Mouse (Mus musculus) regulatory T cell (primary cell): ENCODE data around the gene Cflar.
"Not testable (repeated sequence)": the region's sequence is repeated elsewhere in the genome, so short reads cannot be mapped to it uniquely, and the experiment has no call there.

Experiments
- in situ Hi-C: fragments of 300-600 bp; cut with MboI, MseI; formaldehyde crosslinking; loops from one replicate; pipeline ENCODE4 v1.15.1; 2025; ENCODE audit warnings: high pct_unique_total_duplicates

The Cflar gene

DNA sequence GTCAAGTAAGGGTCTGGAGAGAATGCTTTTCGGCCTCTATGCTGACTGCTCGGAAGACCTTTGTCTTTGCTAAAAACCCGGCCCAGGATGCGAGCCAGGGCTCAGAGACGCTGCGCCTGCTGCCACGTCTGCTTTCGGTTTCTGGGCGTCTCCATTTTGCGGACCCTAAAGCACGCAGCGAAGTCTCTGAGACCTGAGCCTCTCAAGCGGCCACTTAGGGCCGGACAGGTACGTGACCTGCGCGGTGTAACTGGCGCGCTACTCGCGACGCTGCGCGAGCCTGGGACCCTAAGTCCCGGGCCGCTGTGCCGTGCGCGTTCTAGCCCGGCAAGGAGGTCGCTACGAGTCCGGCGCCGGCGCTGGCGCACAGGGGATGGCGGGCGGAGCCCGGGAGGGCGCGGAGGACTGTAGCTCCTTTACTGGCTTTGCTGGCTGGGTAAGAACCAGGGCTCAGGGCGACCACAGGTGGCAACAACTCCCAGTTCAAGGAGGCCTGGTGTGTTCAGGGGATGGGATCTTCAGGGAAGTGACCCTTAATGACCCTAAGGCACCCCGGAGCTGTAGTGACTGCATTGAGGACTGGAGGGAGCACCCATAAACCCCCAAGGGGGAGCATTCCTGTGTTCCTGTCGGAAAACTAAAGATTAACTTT is at the start of gene Cflar:
Cflar (plus strand) TSS at position 144 of the 652 bp plus-strand sequence.
- in situ Hi-C loops: no loop called here

DNA sequence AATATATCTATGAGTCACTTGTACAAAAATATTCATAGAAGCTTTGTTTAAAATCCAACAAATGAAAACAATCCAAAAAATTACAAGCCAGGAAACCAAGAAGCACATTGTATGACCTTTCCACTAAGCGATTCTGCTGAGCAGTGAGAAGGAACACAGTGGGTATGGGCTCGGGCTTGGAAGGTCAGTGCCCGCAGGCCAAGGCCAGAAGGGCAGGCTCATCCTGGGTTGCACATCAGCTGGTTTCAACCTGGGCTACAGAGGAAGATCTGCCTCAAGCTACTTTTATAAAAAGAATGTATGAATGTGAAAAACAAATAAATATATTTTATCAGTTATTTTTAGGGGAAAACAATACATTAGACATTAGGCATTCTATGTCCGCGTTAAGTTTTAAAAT is 48.6 kb upstream of the Cflar start:
- in situ Hi-C loops: not testable (repeated sequence)

DNA sequence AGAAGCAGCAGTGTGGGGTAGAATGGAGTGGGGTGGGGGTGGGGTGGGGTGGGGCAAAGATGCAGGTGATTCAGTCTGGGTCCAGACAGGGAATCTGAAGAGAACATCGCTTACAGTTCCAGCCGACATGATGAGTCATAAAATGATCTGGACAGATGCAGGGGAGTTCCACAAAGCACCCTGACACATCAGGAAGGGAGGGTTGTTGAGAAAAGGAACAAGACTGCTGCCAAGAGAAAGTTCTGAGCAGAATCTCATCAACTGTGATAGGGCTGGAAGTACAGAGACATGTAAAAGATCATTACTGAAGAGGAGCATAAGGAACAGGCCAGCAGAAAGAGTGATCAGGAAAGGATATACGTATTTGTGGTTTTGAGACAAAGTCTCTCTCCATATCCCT is 47.9 kb upstream of the Cflar start:
- in situ Hi-C loops: not testable (repeated sequence)

DNA sequence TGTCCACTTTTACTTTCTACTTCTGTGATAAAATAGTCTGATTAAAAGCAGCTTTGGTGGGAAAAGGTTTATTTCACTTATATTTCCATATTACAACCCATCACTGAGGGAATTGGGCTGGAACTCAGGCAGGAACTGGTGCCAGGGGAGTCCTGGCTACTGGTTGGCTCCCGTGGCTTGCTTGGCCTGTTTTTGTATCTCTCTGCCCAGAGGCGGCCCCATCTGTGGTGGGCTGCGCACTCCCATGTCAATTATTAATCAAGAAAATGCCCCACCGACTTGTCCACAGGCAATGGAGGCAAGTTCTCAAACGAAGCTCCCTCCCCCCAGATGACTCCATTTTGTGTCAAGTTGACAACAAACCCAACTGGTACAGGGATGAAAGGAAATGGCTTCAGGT is 43.1 kb upstream of the Cflar start:
- in situ Hi-C loops: no loop called here

DNA sequence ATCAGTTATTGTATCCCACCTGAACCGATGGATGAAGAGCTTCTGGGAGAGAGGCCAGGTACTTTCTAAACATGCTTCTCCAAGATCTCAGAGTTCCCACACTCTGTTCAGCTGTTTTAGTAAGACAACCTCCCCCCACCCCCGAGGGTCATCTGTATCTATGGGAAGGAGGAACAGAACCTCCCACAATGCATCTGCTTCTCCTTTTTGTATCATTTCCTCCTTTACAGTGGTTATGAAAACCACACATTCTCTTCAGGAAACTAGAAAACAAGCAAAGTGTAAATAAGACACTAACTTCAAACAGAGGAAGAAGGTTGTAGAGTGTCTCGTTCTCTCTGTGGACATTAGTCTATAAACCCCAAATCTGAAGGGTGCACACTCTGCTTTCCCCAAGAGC is 41.7 kb upstream of the Cflar start:
- in situ Hi-C loops: not testable (repeated sequence)

DNA sequence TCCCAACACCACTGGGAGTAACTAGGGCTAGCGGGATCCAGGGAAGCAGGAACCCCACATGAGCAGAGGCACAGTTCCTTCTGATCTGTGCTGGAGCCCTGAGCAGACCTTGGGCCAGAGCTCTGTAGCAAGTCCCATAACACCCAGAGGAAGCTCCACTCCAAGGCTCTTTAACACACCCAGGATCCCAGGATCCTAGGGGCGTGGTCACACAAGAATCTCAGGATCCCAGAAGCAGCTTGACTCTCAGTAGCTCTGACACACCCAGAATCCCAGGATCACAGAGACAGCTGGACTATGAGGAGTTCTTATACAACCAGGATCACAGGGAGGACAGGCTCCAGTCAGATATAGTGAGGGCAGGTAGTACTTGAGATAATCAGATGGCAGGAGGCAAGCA is 39.2 kb upstream of the Cflar start:
- in situ Hi-C loops: no loop called here

DNA sequence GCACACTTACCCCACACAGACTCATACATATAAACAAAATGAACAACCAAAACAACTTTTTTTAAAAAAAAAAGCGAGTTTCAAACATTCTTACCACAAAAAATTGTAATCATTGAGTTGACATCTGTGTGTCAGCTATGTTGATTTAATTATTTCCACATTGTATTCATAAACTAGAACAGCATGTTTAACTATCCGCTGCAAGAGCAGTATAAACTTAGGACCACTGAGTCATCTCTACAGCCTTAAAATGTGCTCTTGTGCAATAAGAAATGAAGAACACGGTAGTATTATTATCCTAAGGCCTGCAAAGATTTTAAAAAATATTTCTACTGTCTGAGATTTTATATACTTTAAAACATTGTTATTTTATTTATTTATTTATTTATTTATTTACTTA is 36.3 kb upstream of the Cflar start:
- in situ Hi-C loops: loop anchor here (5.0 kb wide), 1 partner anchor 113 kb away; no protein-coding TSS in a partner anchor

DNA sequence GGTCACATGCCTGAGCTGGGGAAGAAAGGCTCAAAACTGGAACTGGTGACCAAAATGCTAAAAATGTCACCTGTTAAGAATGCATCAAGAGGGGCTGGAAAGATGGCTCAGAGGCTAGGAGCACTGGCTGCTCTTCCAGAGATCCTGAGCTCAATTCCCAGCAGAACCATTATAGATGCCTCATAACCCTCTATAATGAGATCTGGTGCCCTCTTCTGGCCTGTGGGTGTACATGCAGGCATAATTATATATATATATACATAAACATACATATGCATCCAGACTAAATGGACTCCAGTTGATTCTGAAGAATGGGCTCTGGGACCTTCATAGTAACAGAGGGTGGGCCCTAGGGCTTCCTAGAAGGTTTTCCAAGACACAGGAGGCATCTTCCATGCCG is 33.7 kb upstream of the Cflar start:
- in situ Hi-C loops: loop anchor here (5.0 kb wide), 1 partner anchor 115 kb away; no protein-coding TSS in a partner anchor

DNA sequence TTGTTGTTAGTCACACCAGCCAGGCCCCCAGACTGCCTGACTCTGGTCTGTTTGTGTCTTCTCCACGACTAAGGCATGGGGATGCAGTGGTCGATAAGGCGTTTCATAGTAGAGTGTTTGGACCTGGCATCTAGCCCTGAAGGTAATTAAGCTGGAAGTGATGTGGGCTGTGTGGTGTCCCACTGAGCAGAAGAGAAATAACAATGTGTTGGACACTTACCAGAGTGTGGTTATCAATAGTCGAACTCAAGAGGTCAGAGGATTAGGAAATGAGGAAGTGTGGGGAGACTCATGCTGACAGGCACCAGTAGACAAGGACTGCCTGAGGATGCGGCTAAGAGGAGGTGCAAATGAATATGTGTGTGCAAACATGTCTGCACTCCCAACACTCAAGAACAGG is 32.9 kb upstream of the Cflar start:
- in situ Hi-C loops: loop anchor here (5.0 kb wide), 1 partner anchor 116 kb away; no protein-coding TSS in a partner anchor

DNA sequence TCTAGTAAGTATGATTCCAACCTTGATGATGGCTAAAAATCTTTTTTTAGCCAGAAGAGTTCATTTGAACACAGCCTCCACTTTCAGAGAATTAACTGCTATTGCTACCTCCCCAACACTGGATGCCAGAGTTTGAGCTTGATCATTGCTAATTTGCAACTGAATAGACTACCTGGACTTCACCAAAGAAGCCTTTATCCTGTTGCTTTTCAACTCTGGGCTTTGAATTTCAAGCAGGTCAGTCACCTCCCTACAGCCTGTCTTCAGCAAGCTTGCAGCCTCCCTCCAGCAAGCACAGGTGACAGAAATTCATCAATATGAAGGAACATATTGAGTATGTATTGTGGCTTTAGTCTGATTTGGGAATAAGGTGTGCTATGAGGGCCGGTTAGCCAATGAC is 21.9 kb upstream of the Cflar start:
- in situ Hi-C loops: loop anchor here (5.0 kb wide), 1 partner anchor 72 kb away; no protein-coding TSS in a partner anchor

DNA sequence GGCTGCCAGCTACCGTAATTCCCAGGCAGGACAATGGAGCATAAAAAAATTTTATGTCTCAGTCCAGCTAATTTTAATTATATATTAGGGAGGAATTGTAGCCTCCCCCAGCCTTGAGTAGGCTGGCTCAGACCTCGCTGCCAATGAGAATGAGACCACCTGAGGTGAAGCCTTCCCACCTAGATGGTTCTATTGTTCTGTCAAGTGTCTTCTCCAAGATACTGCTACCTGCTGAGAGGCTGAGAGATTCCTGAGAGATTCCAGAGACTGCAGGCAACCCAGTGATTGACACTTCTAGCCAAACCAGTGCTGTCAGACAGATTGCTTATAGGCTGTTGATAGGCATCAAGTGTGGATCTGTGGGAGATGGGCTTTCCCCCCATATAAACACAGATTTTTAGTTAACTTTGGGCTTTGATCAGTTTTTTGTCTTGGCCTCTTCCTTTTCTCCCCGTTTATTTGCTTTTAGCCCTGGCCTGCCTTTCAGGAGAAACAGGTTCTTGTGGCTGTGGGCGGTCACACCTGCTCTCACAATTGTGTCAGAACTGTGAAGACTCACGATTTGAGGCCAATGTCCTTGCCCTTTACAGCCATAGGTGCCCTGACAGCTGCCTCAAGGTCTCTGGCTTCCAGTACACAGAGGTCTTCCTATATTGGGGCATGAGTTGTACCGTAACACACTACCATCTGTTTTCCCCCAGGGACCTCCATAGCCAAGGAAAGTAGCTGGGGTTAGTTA is 21.1 kb upstream of the Cflar start:
- in situ Hi-C loops: loop anchor here (5.0 kb wide), 1 partner anchor 202 kb away; no protein-coding TSS in a partner anchor

DNA sequence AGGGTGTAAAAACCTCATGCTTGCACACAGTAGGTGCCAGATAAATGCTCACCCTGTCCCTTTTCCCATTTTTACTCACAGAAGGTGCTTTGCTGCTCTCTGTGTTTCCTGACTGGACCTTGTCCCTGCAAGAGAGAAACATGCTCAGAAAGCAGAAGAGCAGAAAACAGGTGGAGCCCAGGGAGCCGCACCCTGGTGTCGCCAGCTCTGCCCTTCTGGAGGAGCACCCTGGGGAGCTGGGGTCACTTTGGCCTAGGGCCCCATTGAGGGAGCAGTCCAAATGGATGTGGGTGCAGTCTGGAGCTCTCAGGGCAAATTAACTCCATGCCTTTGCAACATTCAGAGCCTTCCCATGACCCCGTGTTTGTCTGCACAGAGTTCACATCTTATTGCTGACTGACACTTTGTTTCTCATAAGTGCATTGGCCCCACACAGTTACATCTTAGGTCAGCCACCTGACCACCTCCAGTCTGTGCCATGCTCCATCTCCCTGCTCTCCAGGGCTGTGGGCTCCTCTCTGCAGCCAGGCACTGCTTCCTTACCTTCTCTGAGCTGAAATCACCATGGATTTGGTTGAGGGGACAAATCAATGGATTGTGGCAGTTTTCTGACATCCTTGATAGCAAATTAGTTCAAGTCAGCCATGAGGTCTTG is 20.3 kb upstream of the Cflar start:
- in situ Hi-C loops: loop anchor here (5.0 kb wide), 1 partner anchor 201 kb away; no protein-coding TSS in a partner anchor

DNA sequence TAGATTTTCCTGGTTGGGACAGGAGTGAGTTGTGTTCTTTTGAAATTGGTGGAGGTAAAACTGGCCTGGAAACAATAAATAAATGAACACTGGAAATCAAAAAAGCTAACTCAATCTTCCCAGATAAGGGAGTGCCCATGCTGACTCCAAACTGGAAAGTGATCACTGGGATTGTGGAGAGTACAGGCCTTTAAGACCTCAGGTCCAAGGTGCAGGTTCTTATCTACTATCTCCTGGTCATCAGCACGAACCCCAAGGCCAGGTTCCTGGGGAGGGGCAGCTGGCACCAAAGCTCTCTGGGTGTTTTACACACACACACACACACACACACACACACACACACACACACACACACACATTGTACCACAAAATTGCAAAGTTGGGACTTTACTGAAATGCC is 19.6 kb upstream of the Cflar start:
- in situ Hi-C loops: loop anchor here (5.0 kb wide), 1 partner anchor 201 kb away; no protein-coding TSS in a partner anchor

DNA sequence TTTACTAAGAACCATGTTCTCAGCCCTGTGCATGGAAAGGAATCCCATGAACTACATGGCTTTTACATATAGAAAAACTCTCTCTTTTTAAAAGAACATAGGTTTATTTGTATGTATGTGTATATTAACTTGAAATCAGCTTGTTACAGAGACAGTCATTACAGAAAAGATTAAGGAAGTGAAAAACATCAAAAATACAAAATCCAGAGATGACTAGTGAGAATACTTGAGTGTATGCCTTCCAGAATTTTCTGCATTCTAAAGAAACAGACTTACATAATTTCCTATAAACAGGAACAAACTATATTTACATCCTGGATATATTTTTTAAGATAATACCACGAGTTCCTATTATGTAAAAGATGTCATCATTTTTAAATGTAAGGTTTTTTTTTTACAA is 17.6 kb upstream of the Cflar start:
- in situ Hi-C loops: loop anchor here (5.0 kb wide), 1 partner anchor 199 kb away; no protein-coding TSS in a partner anchor

DNA sequence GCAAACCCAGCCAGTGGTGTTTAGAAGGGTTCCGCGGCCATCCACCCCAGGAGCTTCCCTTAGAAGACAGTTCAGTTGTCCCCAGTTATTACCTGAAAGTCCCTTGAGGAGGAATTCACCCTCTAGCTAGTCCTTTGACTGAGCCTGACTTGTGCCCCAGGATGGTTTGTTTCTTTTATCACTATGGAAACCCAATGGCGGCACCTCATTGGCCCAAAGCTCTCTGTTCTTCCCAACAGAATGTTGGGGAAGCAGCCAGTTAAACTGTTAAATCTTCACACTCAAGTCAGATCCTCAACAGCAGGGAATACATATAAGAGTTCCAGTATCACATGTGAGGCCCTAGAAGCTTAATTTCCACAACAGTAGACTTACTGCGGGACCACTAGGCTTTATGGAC is 15.5 kb upstream of the Cflar start, which contains the start of gene Als2cr12:
Als2cr12 (minus strand) TSS at position 180 of the 400 bp plus-strand sequence.
- in situ Hi-C loops: not testable (repeated sequence)

DNA sequence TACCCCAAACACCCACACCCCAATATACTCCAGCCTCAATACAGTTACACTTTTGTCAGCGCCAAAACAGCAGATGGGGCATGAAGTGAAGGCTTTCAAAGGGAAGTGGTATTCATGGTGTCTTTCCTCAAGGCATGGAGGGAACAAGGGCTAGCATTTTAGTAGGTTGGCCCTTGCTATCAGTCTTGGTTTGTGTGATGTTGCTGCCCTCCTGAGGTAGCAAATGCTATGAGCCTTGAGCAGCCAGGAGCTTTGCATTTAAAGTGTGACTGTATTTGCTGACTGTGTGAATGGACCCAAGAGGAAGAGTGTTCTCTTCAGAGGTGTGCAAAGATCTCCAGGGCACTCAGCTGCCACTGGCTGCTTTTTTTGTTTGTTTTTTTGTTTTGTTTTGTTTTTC is 13.7 kb upstream of the Cflar start:
- in situ Hi-C loops: not testable (repeated sequence)

DNA sequence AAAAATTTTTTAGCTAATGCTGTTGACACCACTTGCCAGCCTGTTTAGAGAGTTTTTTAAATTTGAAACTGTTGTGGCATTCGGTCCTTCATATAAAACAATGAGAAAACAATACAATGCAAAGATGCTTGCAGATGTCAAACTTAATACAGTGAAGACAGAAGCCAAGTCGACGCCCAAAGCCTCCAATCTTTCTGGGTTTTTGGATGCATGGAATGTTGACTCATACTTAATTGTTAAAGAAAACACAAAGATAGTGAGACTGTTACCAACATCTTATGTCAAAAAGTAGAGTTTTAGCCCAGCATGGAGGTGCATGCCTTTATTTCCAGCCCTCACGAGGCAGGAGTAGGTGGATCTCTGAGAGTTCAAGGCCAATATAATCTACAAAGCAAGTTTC is 12.5 kb upstream of the Cflar start:
- in situ Hi-C loops: no loop called here

DNA sequence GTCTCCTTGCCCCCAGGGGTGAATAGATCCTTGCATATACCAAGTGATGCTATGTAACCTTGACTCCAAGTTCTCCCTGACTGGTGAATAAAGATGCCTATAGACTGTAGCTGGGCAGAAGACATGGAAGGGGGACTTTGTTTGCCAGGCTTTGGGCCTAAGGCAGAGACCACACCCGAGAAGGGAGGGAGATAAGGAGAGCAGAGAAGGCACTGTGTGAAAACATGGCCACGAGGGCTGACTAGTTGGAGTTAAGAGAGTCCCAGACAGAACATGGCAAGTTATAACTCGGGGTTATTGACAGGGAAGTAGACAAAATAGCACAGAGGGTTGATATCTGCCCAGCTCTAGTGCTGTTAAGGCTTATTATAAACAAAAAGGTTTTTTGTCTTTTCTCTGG is 11.3 kb upstream of the Cflar start:
- in situ Hi-C loops: no loop called here

DNA sequence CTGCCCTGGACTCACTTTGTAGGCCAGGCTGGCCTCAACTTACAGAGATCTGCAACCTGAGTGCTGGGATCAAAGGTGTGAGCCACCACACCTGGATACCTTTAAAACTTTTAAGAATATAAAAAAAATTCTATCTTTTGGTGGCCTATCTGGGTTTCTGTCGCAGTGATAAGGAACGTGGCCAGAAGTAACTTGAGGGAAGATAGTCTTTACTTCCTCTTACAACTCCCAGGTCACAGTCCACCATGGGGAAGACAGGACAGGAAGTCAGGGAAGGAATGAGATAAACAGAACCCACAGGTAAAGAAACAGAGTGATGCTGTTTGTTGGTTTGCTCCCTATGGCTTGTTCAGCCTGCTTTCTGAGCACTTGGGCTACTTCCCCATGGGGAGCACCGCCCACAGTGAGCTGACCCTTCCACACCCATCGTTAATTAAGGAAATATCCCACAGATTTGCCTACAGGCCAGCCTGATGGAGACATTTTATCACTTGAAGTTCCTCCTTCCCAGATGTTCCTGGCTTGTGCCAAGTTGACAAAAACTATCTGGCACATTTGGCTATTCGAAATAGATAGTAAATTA is 10.6 kb upstream of the Cflar start:
- in situ Hi-C loops: not testable (repeated sequence)

DNA sequence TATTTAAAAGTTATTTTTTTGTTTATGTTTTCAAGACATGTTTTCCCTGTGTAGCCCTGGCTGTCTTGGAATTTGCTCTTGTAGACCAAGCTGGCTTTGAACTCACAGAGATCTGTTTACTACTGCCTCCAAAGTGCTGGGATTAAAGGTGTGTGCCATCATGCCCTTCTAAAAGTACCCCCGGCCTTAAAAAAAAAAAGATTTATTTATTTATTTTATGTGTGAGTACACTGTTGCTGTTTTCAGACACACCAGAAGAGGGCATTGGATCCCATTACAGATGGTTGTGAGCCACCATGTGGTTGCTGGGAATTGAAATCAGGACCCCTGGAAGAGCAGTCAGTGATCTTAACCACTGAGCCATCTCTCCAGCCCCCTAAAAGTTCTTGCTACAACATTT is 1.3 kb upstream of the Cflar start:
- in situ Hi-C loops: not testable (repeated sequence)

DNA sequence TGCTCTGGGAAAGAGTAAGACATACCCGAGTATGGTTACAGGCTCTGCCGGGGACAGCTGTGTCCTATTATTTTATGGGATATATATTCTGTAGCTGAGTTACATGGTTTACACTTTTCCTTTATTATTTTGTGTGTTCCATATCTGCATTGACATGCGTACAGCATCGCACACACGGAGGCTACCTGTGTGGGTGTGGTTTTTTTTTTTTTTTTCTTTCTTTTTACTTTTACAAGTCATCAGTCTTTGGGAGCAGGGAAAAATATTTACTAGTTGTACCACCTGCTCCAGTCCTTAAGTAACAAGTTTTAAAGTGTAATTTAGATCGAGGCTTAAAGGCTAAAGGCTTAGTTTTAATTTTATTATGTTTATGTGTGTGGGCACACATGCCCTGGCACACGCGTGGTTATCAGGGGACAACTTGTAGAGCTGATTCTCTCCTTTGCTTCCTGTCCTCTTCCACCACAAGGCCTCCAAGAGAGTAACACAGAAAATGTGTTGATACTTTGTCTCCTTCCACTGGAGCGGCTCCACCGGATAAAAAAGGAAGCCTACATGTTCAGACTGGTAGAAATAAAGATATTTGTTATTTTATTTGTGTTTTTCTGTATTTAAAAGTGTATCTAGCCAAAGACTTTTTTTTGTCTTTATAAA is 470 bp upstream of the Cflar start:
- in situ Hi-C loops: no loop called here
